Mouse (Mus musculus) hindbrain, embryonic 16.5 days (tissue): Measurements from ENCODE around the gene Atxn7l2. TPM values are rescaled to one million over a fixed set of nuclear protein-coding genes. Genes with fewer than 3 reads are reported as not detected.
"Not testable (repeated sequence)": the region's sequence is repeated elsewhere in the genome, so short reads cannot be mapped to it uniquely, and the experiment has no call there.

ENCODE experiments used
- ATAC-seq: fragments of 200-750 bp; cut with Nextera tagmentation; 2 replicates; pipeline ENCODE4 v1.8.0; 2017; ENCODE audit warnings: moderate TSS enrichment, moderate library complexity
- H3K27ac ChIP-seq: fragments of 300-500 bp; sonication (generic); 2 replicates; pipeline ENCODE4 v1.5.1; 2014; ENCODE audit warnings: low read depth, mild to moderate bottlenecking, control low read depth, low read length, moderate library complexity
- H3K27me3 ChIP-seq: fragments of 300-500 bp; sonication (generic); replicated peaks from 2 replicates; pipeline ENCODE4 v1.6.1; 2014; ENCODE audit warnings: low read length; ENCODE audit not compliant: control insufficient read depth, insufficient read depth
- H3K36me3 ChIP-seq: fragments of 300-500 bp; sonication (generic); 2 replicates; pipeline ENCODE4 v1.6.1; 2014; ENCODE audit warnings: mild to moderate bottlenecking, low read length, moderate library complexity, mixed read lengths; ENCODE audit not compliant: control insufficient read depth, insufficient read depth
- H3K4me1 ChIP-seq: fragments of 300-500 bp; sonication (generic); 2 replicates; pipeline ENCODE4 v1.6.1; 2014; ENCODE audit warnings: low read depth, low read length; ENCODE audit not compliant: control insufficient read depth, insufficient read depth
- H3K4me2 ChIP-seq: fragments of 300-500 bp; sonication (generic); 2 replicates; pipeline ENCODE4 v1.6.1; 2014; ENCODE audit warnings: mild to moderate bottlenecking, low read length, control low read depth, moderate library complexity
- H3K4me3 ChIP-seq: fragments of 300-500 bp; sonication (generic); 2 replicates; pipeline ENCODE4 v1.5.1; 2014; ENCODE audit warnings: mild to moderate bottlenecking, low read length, control low read depth, moderate library complexity
- H3K9ac ChIP-seq: fragments of 300-500 bp; sonication (generic); 2 replicates; pipeline ENCODE4 v1.6.1; 2014; ENCODE audit warnings: low read depth, mild to moderate bottlenecking, control low read depth, low read length, moderate library complexity
- H3K9me3 ChIP-seq: fragments of 300-500 bp; sonication (generic); 2 replicates; pipeline ENCODE4 v1.6.1; 2014; ENCODE audit warnings: mild to moderate bottlenecking, low read length, moderate library complexity; ENCODE audit not compliant: control insufficient read depth
- WGBS: fragments of 180-500 bp; shearing (Covaris S2); extraction: QIAGEN DNeasy Blood & Tissue Kit; methylation state at CpG from one replicate; pipeline ENCODE4 v1.1.7; 2014; 5-methylcytosine and 5-hydroxymethylcytosine counted together
- polyA plus RNA-seq: library from polyadenylated mRNA; unstranded; fragments of >200 nt; fragmentation: Nextera tagmentation; extraction: Ambion mirVana; gene quantifications from 2 replicates; pipeline ENCODE4 v1.2.1, GENCODE M21; 2015

Atxn7l2 gene
- polyA plus RNA-seq: 19.6 and 21.4 TPM in 2 replicates

DNA sequence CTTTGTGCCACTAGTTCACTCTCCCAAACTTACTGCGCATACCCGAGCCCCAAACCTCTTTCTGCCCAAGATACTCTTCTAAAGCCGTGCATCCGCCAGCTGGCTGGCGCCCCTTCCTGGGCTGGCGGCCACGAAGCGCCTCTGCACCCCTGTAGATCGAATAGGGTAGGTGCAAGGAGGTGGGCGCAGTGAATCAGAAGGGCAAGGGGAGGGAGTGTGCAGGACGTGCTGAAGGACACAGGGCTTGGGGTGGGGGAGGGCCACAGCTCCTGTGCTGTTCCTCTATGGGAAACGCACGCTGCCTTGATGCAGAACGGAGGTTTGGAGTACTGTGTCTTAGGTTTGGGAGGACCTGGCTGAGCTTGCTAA lies at the start of gene Atxn7l2:
Gene Atxn7l2, minus strand, starts transcription at position 164 of the 369 bp plus-strand sequence.
- Histone ChIP-seq H3K4me1 (peaks cover 22% of the 10 kb centered on the region), H3K27ac (peak within 1 kb of the TSS; percentile 97), H3K36me3 (peaks cover 5% of the 10 kb centered on the region), H3K4me3 (peak within 1 kb of the TSS; percentile 50), H3K9me3 (no peaks in the 10 kb centered on the region), H3K9ac (peak within 1 kb of the TSS; percentile 81), H3K4me2 (peak within 1 kb of the TSS; percentile 90), H3K27me3 (no peaks in the 10 kb centered on the region)
- ATAC-seq: peak; percentile 91
- WGBS: under 1% methylated on average over 14 of the region's 14 CpGs

DNA sequence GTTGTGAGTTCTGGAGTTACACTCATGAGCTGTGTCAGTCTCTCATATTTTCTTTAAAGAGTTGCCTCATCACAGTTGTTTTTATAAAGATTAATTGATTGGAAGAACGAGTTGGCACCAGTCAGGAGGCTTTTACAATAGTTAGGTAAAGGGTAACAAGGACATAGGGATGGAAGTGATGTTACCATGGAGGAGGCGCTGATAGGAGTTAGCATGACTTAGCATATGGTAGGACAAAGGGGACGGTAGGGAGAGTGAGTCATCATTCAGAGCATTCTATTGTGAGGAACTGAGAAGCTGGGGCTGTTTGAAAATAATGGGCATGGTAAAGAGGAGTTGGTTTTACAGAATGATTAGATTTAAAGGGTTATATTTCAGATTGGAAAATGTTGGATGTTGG lies 48.6 kb upstream of the Atxn7l2 start:
- Histone ChIP-seq H3K4me1 (peaks cover 21% of the 10 kb centered on the region), H3K27ac (no peak overlapping the region)
- ATAC-seq: no peak

DNA sequence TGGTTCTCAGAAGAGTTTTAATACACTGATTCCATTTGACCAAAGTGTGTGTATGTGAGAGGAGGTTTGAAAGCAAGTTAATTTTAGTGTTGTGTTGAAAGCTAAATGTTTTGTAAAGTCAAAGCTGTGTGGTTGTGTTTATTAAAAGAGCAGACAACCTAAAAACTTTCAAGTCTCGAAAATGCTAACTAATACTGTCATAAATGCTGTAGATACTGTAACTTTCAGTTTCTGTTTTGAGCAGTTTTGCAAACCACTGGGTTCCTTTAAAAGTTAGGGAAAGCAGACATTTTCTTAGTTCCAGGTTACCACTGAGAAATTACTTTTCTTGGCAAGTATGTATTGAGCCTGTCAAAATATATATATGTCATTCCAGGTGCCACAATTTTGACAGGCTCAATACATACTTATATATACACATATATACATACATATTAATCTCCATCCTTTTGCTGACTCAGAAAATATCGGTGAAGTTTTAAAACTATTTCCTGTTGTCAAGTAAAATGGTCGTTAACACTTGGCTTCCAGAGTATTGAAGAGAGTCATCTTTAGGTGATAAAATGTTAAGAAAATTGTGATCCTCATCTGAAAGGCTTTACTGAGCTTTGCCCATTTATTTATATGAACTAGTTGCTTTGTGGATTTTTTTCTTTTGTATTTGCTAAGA lies 47.2 kb upstream of the Atxn7l2 start:
- no peak for ATAC-seq
- H3K36me3 ChIP-seq: peaks cover 5% of the 10 kb centered on the region; the same call in 1 of the 2 replicates
- no peak overlapping the region for H3K27ac ChIP-seq
- peak overlapping the region; percentile 96 for H3K4me3 ChIP-seq
- H3K27me3 ChIP-seq: no peaks in the 10 kb centered on the region
- peak overlapping the region; percentile 88 for H3K9ac ChIP-seq
- H3K4me1 ChIP-seq: peaks cover 21% of the 10 kb centered on the region
- no peaks in the 10 kb centered on the region for H3K9me3 ChIP-seq
- peak overlapping the region; percentile 66 for H3K4me2 ChIP-seq
- WGBS: 83% methylated on average over 3 of the region's 3 CpGs

More for the DNA sequence above, 48.6 kb upstream of the Atxn7l2 start:
- no peak overlapping the region for H3K9ac ChIP-seq
- H3K27me3 ChIP-seq: no peaks in the 10 kb centered on the region
- H3K9me3 ChIP-seq: no peaks in the 10 kb centered on the region
- no peak overlapping the region for H3K4me2 ChIP-seq
- H3K36me3 ChIP-seq: peaks cover 5% of the 10 kb centered on the region; the same call in 1 of the 2 replicates
- no peak overlapping the region for H3K4me3 ChIP-seq
- 53% methylated on average over 3 of the region's 3 CpGs for WGBS

DNA sequence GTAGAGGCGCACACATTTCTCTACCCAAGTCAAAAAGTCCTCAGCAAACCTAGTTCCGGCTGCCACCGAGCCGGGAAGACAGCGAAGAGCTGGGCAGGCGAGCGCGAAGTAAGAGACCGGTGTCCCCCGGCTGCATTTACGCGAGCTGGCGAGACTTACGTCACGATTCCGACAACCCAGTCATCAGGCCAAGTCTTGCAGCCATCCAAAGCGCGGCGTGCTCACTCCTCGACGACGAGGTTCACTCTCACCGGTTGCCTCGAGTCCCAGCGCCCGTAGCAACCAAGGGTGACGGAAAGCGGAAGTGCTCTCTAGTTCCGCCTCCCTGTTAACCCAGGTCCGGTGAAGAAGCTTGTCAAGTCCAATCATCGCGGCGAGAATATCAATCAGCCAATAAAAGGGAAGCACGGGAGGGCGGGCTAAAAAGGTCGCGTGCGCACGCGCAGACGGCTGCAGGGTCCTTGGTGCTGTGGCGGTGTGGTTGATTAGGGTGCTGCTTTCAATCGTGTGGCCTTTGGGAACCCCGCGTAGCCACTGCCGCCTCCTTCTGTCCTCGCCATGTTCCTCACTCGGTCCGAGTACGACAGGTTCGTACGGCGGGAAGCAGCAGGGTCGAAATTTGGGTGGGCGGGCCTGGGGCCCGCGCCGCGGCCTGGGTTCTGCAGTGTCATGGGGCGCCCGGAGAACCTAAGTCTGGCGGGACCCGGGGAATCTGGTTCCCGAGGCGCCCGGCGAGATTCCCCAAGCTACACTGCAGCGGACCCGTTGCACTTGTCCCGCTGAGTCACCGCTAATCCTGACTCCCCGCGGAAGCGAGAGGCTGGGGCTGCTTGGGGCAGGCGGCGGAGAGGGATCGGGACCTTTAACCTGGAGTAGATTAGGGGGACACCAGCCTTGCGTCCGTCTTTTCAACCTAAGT lies 46.2 kb upstream of the Atxn7l2 start, which contains the start of gene Psma5:
Gene Psma5, plus strand, starts transcription at position 208 of the 919 bp plus-strand sequence.
- peak within 1 kb of the TSS; percentile 88 for H3K9ac ChIP-seq
- peak; percentile 100 for ATAC-seq
- H3K4me3 ChIP-seq: peak within 1 kb of the TSS; percentile 96
- H3K36me3 ChIP-seq: peaks cover 3% of the 10 kb centered on the region; the same call in 1 of the 2 replicates
- peaks cover 21% of the 10 kb centered on the region for H3K4me1 ChIP-seq
- H3K4me2 ChIP-seq: peak within 1 kb of the TSS; percentile 71
- WGBS: under 1% methylated on average over 77 of the region's 79 CpGs
- H3K9me3 ChIP-seq: no peaks in the 10 kb centered on the region
- H3K27ac ChIP-seq: 0 out of 2 replicates have a peak within 1 kb of the TSS, but pooled peaks have one; percentile 39
- H3K27me3 ChIP-seq: no peaks in the 10 kb centered on the region

DNA sequence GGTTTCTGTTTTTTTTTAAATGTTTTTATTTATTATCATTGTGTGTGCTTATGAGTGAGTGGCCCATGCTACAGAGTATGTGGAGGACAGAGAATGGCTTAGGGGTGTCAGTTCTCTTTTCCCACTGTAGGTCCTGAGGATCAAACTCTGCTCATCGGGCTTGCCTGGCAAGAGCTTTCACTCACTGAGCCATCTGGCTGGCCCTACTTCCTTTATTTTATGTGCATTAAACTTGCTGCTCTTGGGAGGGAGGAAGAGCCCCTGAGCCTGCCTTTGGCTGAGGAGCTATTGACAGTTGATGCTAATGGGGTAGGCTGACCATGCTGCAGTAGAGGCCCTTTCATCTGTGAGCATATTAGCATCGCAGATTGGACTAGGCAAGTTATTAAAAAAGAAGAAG lies 36.1 kb upstream of the Atxn7l2 start:
- Histone ChIP-seq H3K27ac (no peak overlapping the region), H3K9me3 (no peaks in the 10 kb centered on the region), H3K27me3 (no peaks in the 10 kb centered on the region), H3K4me1 (no peaks in the 10 kb centered on the region), H3K9ac (no peak overlapping the region), H3K4me2 (no peak overlapping the region), H3K4me3 (no peak overlapping the region), H3K36me3 (no peaks in the 10 kb centered on the region)
- no peak for ATAC-seq
- WGBS: 79% methylated on average over 2 of the region's 2 CpGs

DNA sequence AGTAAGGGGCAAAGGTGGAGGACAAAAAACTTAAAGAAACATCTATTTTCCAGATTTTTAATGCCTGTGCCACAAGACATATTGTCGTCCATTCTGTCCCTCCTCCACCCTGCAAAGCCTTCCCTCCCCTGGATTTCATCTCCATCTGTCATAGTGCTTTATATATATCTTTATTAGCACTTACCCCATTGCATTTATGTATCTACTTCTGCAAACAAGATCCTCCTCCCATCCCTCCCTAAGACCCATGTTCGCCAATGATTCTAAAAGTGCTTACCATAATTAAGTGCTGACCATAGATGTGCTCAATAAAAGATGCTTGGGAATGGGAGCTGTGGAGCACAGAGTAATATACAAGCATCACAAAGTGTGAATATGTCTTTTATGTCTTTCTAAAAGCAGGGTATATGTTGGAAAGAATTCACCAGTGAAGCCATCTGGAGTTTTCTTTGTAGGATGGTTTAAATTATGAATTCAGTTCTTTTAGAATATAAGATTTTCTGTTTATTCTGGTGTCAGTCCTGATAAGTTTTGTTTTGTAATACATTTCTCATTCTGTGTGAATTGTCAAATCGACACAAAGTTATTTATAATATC lies 30.6 kb upstream of the Atxn7l2 start:
- Histone ChIP-seq H3K27ac (no peak overlapping the region), H3K4me3 (no peak overlapping the region), H3K27me3 (no peaks in the 10 kb centered on the region), H3K4me2 (no peak overlapping the region), H3K9me3 (no peaks in the 10 kb centered on the region), H3K4me1 (no peaks in the 10 kb centered on the region), H3K36me3 (no peaks in the 10 kb centered on the region), H3K9ac (no peak overlapping the region)
- WGBS: 94% methylated on average over 3 of the region's 3 CpGs
- no peak for ATAC-seq

DNA sequence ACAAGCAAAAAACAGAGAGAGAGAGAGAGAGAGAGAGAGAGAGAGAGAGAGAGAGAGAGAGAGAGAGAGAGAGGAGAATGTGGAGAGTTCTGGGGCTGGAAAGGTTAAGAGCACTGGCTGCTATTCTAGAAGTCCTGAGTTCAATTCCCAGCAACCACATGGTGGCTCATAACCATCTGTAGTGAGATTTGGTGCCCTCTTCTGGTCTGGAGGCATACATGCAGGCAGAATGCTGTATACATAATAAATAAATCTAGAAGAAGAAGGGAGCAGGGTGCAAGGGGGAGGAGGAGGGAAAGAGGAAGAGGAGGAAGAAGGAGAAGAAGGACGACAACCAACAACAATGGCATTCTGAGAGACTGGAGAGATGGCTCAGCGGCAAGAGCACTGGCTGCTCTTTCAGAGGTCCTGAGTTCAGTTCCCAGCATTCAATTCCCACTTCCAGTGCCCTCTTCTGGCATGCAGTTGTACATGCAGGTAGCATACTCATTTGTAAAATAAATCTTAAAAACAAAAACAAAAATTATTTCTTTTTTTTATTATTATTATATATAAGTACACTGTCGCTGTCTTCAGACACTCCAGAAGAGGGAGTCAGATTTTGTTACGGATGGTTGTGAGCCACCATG lies 26.9 kb upstream of the Atxn7l2 start:
- H3K4me2 ChIP-seq, H3K4me3 ChIP-seq, H3K27ac ChIP-seq, H3K9me3 ChIP-seq, ATAC-seq, H3K36me3 ChIP-seq, H3K9ac ChIP-seq, H3K4me1 ChIP-seq, H3K27me3 ChIP-seq: not testable (repeated sequence)
- 87% methylated on average over 4 of the region's 4 CpGs for WGBS

- WGBS: 90% methylated on average over 4 of the region's 4 CpGs
- H3K4me1 ChIP-seq: peaks cover under 1% of the 10 kb centered on the region
- no peak overlapping the region for H3K9ac ChIP-seq
- no peaks in the 10 kb centered on the region for H3K9me3 ChIP-seq
- H3K27me3 ChIP-seq: peaks cover 8% of the 10 kb centered on the region
- no peak overlapping the region for H3K4me3 ChIP-seq
- no peak overlapping the region for H3K27ac ChIP-seq
- no peak for ATAC-seq
- H3K4me2 ChIP-seq: no peak overlapping the region
- H3K36me3 ChIP-seq: no peaks in the 10 kb centered on the region
Observed at GRCm38 (mm10) chr3:108231646-108232045, 20.9 kb upstream of the Atxn7l2 start.
